Mouse (Mus musculus): ENCODE results near the gene Lao1. TPM values are rescaled to one million over a fixed set of nuclear protein-coding genes. Genes with fewer than 3 reads are reported as not detected.
"Not testable (repeated sequence)": the region's sequence is repeated elsewhere in the genome, so short reads cannot be mapped to it uniquely, and the experiment has no call there.

Gene Lao1
- total RNA-seq (2021): not detected

- no peak for DNase-seq
- intact Hi-C loops (cut with DNase I): no loop called here
These were observed at the start of gene Lao1 for GRCm38 (mm10) chr4:118961141-118961628. Gene Lao1 (plus strand): TSS chr4:118961578.

GRCm38 (mm10) chr4:118917365-118917764 lies 44.0 kb upstream of the Lao1 start, which contains the start of gene Olfr1329:
Gene Olfr1329 (minus strand): TSS chr4:118917465.
- DNase-seq; intact Hi-C loops (cut with DNase I): not testable (repeated sequence)

GRCm38 (mm10) chr4:118931326-118931725 lies 30.1 kb upstream of the Lao1 start:
- DNase-seq; intact Hi-C loops (cut with DNase I): not testable (repeated sequence)

- DNase-seq: no peak
- intact Hi-C loops (cut with DNase I): no loop called here
These were observed 22.9 kb upstream of the Lao1 start, which contains the start of gene Olfr1328 for GRCm38 (mm10) chr4:118938512-118938911. Gene Olfr1328 (minus strand): TSS chr4:118938612.

- intact Hi-C loops (cut with DNase I): no loop called here
- DNase-seq: no peak
These were observed 2.6 kb upstream of the Lao1 start for GRCm38 (mm10) chr4:118958812-118959211.

GRCm38 (mm10) chr4:118967711-118968110 lies 6.3 kb downstream of the Lao1 start:
- intact Hi-C loops (cut with DNase I): no loop called here
- no peak for DNase-seq

GRCm38 (mm10) chr4:118973281-118973680 lies 11.9 kb downstream of the Lao1 start:
- intact Hi-C loops (cut with DNase I): no loop called here
- DNase-seq: no peak

- DNase-seq: no peak
- intact Hi-C loops (cut with DNase I): no loop called here
These were observed 23.9 kb downstream of the Lao1 start for GRCm38 (mm10) chr4:118985291-118985690.

GRCm38 (mm10) chr4:118988535-118988934 lies 27.2 kb downstream of the Lao1 start:
- intact Hi-C loops (cut with DNase I): no loop called here
- no peak for DNase-seq

GRCm38 (mm10) chr4:118989331-118989730 lies 28.0 kb downstream of the Lao1 start:
- intact Hi-C loops (cut with DNase I): no loop called here

GRCm38 (mm10) chr4:118991797-118992196 lies 30.4 kb downstream of the Lao1 start:
- no peak for DNase-seq
- intact Hi-C loops (cut with DNase I): loop anchor here (5.0 kb wide), 1 partner anchor 344 kb away; no protein-coding TSS in a partner anchor

More at GRCm38 (mm10) chr4:118989331-118989730, 28.0 kb downstream of the Lao1 start:
- no peak for DNase-seq

GRCm38 (mm10) chr4:118997127-118997542 lies 35.8 kb downstream of the Lao1 start:
- intact Hi-C loops (cut with DNase I): no loop called here
- no peak for DNase-seq

GRCm38 (mm10) chr4:118999691-119000486 lies 38.5 kb downstream of the Lao1 start:
- DNase-seq: no peak
- intact Hi-C loops (cut with DNase I): no loop called here

- intact Hi-C loops (cut with DNase I): no loop called here
- DNase-seq: no peak
These were observed 40.3 kb downstream of the Lao1 start for GRCm38 (mm10) chr4:119001696-119002095.

- intact Hi-C loops (cut with DNase I): no loop called here
These were observed 41.1 kb downstream of the Lao1 start for GRCm38 (mm10) chr4:119002512-119002911.

GRCm38 (mm10) chr4:119004178-119004577 lies 42.8 kb downstream of the Lao1 start:
- intact Hi-C loops (cut with DNase I): no loop called here

More at GRCm38 (mm10) chr4:119002512-119002911, 41.1 kb downstream of the Lao1 start:
- no peak for DNase-seq

GRCm38 (mm10) chr4:119004613-119005339 lies 43.4 kb downstream of the Lao1 start:
- intact Hi-C loops (cut with DNase I): loop anchor here (1.0 kb wide), 1 partner anchor 163 kb away; no protein-coding TSS in a partner anchor

More at GRCm38 (mm10) chr4:119004178-119004577, 42.8 kb downstream of the Lao1 start:
- peak; percentile 47 for DNase-seq

GRCm38 (mm10) chr4:119007602-119008001 lies 46.2 kb downstream of the Lao1 start:
- intact Hi-C loops (cut with DNase I): no loop called here
- DNase-seq: no peak

More at GRCm38 (mm10) chr4:119004613-119005339, 43.4 kb downstream of the Lao1 start:
- DNase-seq: peak; percentile 91

GRCm38 (mm10) chr4:119008476-119008875 lies 47.1 kb downstream of the Lao1 start:
- DNase-seq: peak; percentile 25
- intact Hi-C loops (cut with DNase I): no loop called here

GRCm38 (mm10) chr4:119009814-119010213 lies 48.4 kb downstream of the Lao1 start:
- no peak for DNase-seq
- intact Hi-C loops (cut with DNase I): no loop called here

- DNase-seq: no peak
- intact Hi-C loops (cut with DNase I): no loop called here
These were observed 49.8 kb downstream of the Lao1 start for GRCm38 (mm10) chr4:119011050-119011680.
